Mouse (Mus musculus): ENCODE measurements at regions not wholly inside any gene's neighbourhood (a gene's known extent, or its start where the extent isn't known, plus 50 kb on each side); places are given as distances from the start of the nearest gene placed in this dataset.

DNA sequence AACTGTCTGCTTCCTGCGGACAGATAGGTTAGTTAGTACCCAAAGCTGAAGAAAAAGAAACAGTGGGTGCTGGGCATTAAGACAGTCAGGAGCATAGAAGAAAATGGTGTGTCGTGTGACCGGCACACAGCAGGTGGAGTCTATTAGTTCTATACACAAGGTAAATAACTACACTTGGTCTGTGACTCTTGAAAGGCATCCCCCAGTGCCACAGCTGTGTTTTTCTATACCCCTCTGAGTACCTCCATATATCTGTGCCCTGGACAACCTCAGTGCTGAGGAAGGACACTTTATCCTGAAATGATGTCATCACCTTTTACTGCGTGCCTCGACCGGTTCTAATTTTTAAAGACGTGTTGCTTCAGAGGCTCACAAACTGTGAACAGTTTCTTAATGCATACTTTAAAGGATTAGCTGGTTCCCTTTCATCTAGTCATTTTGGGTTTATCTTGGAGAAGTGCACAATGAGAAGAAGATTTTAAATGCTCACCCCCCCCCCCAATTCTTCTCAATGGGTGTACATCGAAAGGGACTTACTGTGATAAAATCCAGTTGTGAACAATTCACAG lies 666.1 kb downstream of the Pkhd1 start:
- no peak for DNase-seq

DNA sequence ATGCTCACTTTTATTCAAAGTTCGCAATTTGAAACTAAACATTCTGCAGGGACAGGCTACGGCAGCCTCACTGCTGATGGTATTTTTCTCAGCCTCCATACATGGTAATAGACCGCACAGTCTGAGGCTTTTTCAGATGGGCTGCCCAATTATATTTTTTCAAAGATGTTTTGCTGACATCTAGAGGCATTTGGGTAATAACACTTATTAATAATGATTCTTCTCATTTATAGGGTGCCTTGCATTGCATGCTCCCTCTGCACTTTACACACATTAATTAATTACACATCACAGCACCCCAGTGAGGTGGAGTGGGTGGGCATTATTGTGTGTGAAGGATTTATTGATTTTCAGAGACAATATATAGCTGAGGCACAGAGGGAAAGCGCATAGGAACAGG lies 644.5 kb downstream of the Pkhd1 start:
- DNase-seq = no peak

DNA sequence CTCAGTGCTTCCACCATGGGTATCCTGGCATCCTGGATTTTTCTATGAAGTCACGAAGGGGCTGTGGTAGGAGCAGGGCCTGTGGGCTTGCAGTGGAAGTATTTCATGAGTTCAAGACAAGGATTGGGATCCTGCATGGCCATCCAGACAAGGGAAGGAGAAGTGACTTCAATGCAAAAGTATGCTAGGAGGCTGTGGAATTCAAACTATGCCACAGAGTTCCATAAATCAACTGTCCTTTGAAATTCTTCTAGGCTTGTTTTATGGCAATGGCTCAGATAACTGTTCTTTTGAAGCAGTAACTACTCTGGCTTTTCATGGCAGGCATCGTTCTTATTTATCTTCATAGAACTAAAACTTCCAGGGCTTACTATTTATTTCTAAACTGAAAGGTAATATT lies 643.9 kb downstream of the Pkhd1 start:
- DNase-seq = no peak

DNA sequence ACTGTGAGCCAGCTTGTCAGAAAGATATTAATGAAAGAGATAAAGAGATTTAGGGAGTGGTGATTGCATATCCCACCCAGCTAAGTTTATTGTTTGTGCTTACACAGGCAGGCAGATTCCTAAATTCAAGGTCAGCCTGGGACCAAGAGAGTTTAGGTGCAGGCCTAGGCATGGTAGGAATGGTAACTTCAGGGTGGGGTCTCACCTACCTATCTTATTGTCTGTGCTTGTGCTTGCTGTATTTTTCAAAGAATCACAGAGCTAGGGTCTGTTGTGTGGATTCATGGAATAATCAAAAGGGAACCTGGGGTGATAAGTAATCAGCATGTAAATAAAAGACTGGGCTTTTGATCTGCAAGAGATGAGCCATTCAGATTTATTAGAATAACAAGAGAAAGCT lies 642.4 kb downstream of the Pkhd1 start:
- no peak for DNase-seq

DNA sequence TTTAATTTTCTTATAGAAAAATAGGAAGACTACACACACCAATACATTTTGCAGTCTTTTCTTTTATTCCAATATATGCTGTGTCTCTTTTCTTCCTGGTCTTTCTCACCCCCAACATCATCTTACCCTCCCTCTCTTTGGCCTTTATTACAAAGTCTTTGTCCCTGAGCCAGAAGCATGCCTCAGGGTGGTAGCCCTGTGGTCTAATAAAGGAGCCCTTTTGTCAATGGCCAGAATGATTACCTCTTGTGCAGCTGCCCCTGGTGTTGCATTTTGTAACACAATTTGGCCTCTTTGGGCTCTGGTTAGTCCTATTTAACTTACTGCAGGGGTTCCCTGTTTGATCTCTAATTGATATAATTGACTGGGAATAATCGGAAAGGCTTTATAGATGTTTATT lies 636.7 kb downstream of the Pkhd1 start:
- DNase-seq = no peak

DNA sequence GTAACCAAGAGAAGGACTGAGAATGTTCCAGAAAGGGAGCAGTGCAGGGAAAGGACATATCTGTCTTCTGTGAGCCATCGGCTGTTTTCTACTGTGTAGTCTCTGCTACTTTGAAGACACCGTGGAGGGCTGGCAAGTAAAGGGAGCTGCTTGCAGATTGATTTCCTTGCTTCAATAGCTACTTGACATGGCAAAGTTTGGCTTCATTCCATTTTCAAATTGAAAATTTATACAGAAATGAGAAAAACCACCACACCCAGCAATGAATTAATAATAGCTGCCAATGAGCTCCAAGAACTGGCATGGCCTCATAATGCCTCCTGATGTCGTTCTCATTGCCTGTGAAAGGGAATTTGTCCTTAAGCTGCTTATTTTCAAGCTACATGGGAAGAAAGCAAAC lies 635.1 kb downstream of the Pkhd1 start:
- no peak for DNase-seq

DNA sequence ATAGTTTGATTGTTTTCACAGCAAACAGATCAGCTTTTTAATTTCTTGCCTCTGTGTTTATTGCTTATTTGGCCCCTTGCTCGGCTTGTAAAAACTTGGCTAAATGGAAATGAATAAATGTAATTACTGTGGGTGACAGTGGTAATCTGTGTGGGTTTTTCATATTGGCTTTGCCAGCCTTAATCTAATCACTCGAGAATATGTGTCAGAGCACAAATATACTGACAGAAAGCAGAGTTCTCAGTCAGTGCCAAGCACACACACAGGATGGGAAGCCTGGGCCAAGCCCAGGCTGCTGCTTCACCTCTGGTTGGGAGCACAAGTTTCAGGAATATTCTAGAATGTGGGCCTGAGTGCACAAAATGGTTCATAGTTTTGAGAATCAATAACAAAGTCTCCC lies 634.4 kb downstream of the Pkhd1 start:
- DNase-seq = no peak

DNA sequence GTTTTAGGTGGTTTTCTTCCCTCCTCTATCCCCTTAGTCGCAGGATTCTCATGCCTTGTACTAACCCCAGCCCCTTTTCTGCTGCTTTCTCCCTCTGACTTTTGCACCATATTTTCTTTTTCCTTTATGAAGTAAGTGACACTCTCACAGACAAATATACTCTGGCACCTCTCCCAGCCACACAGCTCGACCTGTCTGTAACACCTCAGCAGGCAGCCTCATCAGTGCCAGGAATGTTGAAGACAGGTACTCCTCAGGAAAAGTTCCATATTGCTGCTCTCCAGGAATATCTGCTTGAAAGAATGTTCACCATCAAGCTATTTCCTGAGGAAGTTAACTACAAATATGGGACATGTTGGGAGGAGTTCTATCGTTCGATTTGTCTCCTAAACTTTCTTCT lies 627.9 kb downstream of the Pkhd1 start:
- no peak for DNase-seq

Data from layer of hippocampus, adult 9-11 months (tissue).